Mouse (Mus musculus) urinary bladder, postnatal 10 days (tissue): ENCODE data around the gene Col13a1.

ENCODE experiments used
- DNase-seq: peaks from one replicate; pipeline ENCODE4 v3.0.0; 2022; ENCODE audit warnings: low spot score

The Col13a1 gene

DNA sequence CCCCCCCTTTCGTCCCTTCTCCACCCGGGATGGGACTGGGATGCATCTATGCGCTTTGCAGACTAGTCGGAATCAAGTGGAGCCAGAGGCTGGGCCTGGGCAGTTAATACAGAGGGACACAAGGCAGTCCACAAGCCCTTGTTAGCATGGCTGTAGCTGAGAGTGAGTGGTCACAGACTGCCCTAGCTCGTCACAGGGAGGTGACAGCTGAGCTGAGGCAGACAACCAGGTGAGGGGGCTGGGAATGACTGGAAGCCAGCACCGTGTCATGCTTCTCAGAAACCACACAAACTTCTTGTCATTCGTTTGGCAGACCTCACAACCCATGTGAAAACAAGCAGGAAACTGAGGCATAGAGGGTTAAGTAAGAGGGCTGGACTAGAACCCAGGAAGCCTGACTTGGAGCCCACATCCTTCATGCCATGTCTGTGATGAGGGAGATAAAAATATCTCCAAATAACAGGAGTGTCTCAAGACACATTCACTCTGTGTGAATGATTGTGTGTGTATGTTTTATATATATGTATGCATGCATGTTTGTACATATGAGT is 10.8 kb downstream of the Col13a1 start:
- DNase-seq = no peak

GRCm38 (mm10) chr10:61967207-61967606 is 11.7 kb downstream of the Col13a1 start:
- no peak for DNase-seq

DNA sequence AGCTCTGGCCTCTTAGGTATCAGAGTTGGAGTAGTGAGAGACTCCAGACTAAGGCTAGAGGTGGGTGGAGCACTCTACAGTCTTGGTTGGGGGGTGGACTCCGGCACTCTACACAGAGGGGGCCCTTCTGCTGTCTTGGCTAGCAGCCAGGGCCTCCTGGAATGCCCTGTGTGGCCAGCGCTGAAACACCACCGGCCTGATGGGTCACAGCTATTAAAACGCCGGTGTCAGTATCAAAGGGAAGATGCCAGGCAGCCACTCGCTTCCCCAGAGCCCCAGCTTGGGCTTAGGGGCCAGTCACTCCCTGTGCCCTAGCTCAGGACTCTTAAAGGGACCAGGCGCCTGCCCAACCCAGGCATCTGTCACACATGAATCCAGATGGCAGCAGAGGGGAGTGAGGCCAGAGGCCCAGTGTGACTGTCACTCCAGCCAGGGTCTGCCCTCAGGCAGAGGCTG is 13.5 kb downstream of the Col13a1 start:
- DNase-seq = no peak

DNA sequence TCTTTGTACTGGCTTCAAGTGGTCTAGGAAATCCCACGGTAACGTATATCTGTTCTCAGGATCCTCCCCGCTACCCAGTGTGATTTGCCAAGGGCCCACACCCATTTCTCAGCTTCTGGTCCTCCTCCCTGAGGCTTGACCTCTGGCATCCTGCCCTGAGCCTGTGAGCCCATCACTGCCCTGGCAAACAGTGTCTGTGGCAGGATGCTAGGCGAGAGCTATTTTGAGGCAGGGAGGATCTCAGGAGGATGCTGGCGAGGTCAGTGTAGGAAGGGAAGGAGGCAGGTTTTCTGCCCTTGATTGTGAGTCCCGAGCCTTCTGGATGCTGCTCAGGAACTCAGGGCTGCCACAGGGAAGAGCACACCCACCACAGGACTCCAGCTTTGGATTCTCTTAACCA is 22.2 kb downstream of the Col13a1 start:
- no peak for DNase-seq

DNA sequence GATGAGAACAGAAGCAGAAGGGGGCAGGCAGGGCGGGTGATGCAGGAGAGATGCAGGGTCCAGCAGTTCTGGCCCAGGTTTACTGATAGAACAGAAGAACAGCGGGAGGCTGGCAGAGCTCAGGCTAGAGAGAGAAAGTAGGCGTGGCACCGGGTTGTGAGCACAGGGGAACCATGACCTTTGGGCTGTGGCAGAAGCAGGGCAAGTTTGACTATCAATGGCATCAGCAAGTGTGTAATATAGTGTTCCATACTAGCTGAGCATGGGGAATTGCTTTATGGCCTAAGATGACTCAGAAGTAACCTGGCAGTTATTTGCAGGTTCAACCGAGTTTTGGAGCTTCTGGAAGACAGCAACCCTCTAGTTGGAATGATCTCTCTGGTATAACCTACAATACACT is 25.0 kb downstream of the Col13a1 start:
- DNase-seq = no peak

- no peak for DNase-seq
Measured at GRCm38 (mm10) chr10:61949542-61949941, 29.4 kb downstream of the Col13a1 start.

GRCm38 (mm10) chr10:61944386-61944785 is 34.5 kb downstream of the Col13a1 start:
- no peak for DNase-seq

DNA sequence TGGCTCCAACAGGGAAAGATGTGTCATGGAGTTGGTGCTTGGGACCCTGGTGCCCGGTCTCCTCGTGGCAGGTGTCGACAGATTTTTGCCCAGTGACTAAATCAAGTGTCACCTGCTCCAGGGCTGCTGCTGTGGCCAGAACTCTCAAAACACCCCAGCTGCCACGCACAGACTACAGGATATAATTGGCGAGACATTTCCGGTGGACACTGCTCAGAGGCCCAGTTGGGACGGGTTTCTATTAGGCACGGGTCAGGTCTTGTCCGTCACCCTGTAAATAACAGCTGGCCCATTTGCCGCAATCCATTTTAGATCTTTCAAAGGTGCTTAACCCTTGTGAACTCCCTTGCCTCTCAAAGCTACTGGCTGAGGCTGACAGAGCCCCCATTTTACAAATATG is 35.4 kb downstream of the Col13a1 start:
- DNase-seq = no peak

- no peak for DNase-seq
Measured at GRCm38 (mm10) chr10:61942719-61943118, 36.2 kb downstream of the Col13a1 start.

- no peak for DNase-seq
Measured at GRCm38 (mm10) chr10:61936211-61937121, 42.4 kb downstream of the Col13a1 start.

GRCm38 (mm10) chr10:61931678-61932077 is 47.2 kb downstream of the Col13a1 start:
- no peak for DNase-seq

GRCm38 (mm10) chr10:61929901-61930300 is 49.0 kb downstream of the Col13a1 start:
- DNase-seq = no peak

- no peak for DNase-seq
Measured at GRCm38 (mm10) chr10:61928725-61929651, 49.9 kb downstream of the Col13a1 start.

DNA sequence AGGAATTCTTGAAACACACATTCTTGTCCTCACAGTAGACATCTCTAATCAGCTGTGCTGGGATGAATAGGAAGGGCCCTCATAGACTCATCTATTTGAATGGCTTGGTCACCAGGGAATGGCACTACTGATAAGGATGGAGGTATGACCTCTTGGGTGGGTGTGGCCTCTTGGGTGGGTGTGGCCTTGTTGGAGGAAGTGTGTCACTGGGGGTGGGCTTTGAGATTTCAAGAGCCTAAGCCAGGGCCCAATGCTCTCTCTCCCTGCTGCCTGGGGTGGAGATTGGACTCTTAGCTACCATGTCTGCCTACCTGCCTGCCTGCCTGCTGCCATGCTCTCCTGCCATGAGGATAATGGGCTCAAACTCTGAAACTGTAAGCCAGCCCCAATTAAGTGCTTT is 53.2 kb downstream of the Col13a1 start:
- DNase-seq = no peak

- no peak for DNase-seq
Measured at GRCm38 (mm10) chr10:61920655-61921365, 58.1 kb downstream of the Col13a1 start.

DNA sequence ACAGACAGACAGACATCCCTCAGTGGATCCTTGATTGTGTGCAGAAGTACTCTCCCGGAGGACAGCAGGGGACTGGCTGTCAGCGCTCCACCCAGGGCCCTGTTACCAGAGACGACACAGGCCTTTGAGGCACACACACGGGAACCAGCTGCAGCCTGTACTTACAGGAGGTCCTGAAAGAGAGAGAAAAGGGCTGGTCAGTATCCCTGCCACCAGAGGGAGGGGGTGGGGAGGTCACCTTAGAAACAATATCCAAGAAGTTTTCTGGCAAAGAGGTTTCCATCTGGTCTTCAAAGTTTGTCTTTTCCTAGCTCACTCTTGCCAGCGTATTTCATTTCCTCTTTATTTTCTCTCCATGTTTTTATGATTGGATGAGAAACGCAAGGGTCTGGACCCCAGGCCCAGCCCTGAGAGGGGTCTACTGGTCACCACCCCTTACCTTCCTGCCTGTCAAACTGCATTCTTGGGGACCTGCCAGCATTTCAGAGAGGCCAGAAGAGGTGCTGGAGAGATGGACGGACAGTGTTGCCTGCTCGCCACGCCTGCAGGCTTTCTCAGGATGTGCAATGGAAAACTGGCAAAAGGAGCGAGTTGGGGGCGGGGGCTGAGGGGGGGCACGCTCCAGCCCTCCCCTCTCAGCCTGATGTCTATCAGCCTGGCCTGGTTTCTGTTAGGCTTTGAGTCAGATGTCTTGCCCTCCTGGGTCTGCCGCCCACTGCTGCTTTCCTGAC is 58.8 kb downstream of the Col13a1 start:
- DNase-seq = no peak

GRCm38 (mm10) chr10:61919496-61919895 is 59.4 kb downstream of the Col13a1 start:
- DNase-seq = no peak

DNA sequence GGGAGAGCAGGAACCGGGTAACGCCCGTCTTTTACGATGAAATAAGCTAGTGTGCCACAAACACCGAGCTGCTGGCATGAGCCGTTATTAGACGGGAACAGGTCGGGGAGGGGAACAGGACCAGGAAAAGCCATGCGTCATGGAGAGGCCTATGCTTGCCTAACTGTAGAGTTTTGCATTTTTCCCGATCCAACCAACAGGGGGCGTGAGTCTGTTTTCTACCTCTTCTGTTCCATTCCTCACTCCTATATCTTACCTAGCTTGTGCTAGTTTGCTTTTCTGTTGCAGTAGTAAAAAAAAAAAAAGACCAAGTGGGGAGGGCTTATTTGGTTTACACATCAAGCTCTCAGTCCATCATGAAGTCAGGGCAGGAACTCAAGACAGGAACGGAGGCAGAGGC is 61.8 kb downstream of the Col13a1 start:
- no peak for DNase-seq

DNA sequence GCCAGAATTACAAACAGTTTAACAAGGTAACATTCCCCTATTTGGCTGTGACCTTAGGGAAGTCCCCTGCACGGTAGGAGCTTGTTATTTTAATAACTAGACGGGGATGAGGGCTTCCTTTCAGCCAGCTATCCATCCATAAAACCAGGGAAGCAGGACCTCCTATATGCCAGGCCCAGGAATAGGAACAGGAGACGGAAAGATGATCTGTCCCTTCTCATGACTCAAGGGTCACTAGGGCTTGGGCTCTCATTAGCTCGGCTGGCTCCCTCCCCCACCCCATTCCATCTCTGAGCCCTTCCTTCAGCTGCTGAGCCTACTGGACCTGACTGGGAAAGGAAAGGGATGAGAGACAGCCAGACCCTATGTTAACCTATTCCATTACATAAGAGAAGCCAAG is 67.1 kb downstream of the Col13a1 start:
- no peak for DNase-seq

DNA sequence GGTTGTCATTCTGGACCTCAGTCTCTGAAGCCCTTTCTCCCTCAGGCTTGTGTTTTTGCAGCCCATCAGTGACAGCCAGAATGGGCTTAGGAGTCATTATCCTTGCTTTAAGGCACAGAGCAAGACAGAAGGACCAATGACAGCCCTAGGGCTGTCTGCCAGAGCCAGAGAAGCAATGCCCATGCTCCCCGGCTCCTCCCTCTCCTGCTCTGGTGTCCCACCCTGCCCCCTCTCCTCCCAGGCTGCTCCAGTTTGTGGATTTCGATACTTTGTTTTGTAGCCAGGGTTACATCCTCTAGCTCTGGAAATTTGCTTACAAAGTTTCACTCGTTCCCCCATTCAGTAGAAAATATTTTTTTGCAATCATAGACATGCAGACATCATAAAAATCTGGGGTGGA is 69.9 kb downstream of the Col13a1 start:
- no peak for DNase-seq

GRCm38 (mm10) chr10:61906226-61906625 is 72.7 kb downstream of the Col13a1 start:
- no peak for DNase-seq
